Mouse (Mus musculus) T-helper 17 cell (primary cell): Measurements from ENCODE around the gene Ahr.

Source experiments
- in situ Hi-C, 2 experiments: fragments of 300-600 bp; cut with MboI, MseI; formaldehyde crosslinking; loops; 1 replicate in 1 of 2; 2 replicates in 1 of 2; pipeline ENCODE4 v1.15.1; 2025; ENCODE audit warnings: high pct_unique_total_duplicates in 2 of 2

The Ahr gene

GRCm38 (mm10) chr12:35506383-35506782 lies 28.5 kb downstream of the Ahr start:
- in situ Hi-C loops: loop anchor here in 1 of 2 experiments (25.0 kb wide), 1 partner anchor 331 kb away; no protein-coding TSS in a partner anchor

GRCm38 (mm10) chr12:35504081-35504480 lies 30.8 kb downstream of the Ahr start:
- in situ Hi-C loops: loop anchor here in 1 of 2 experiments (25.0 kb wide), 1 partner anchor 333 kb away; no protein-coding TSS in a partner anchor

GRCm38 (mm10) chr12:35503586-35503985 lies 31.3 kb downstream of the Ahr start:
- in situ Hi-C loops: loop anchor here in 1 of 2 experiments (25.0 kb wide), 1 partner anchor 334 kb away; no protein-coding TSS in a partner anchor

GRCm38 (mm10) chr12:35501476-35501875 lies 33.4 kb downstream of the Ahr start:
- in situ Hi-C loops: loop anchor here in 1 of 2 experiments (25.0 kb wide), 1 partner anchor 336 kb away; no protein-coding TSS in a partner anchor

DNA sequence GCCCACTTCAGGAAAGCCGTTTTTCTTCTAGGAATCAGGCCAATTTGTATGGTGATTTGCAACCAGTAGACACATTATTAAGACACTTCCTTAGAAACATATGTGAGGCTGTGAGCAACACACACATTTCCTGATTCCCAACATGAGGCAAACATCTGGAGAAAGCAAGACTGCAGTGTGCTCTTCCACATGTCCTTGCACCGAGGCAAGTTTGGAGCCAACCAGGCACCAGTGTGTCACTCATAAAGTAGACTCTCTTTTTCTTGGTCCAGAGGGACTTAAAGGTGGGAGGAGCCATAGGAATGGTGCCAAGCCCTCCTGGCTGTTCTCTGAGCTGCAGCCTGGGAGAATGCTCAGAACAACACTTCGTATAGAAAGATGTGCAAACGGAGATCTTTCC lies 39.6 kb downstream of the Ahr start:
- in situ Hi-C loops: loop anchor here in 1 of 2 experiments (25.0 kb wide), 1 partner anchor 508 kb away; the partner anchor contains the start of gene Prps1l1

DNA sequence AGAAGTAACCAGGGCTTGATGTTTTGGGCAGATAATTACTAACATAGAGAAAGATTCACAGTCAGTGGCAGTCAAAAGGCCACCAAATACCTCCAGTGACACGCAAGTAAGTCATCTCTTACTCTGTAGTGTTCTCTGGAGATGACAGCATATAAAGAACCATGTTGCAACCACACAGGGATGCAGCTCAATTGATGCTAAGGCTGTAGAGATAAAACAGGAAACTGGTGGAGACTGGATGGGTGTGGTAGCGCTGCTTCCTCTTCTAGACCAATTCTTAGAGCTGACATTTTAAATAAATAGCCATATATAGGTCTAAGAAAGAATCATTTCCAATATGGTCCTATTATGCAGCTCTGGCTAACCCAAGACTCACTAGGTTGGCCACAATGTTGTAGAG lies 54.1 kb downstream of the Ahr start:
- in situ Hi-C loops: loop anchor here in 1 of 2 experiments (25.0 kb wide), 1 partner anchor 493 kb away; the partner anchor contains the start of gene Prps1l1

DNA sequence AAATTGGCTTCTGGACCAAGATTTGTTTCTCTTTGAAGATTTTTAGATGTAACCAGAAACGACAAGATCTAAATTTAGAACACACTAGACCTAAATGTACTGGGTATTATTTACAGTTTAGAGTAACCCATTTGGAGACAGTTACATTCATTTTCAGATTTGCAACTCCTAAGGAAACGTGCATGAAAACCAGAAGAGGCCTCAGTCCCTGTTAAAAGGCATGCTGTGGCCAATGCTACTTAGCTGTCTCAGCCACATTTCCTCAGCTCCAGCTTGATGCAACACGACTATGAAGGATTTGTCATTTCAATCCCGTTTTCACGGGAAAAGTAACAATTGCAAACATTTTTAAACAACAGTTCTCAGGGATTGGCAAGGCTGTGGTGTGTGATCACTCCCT lies 55.9 kb downstream of the Ahr start:
- in situ Hi-C loops: loop anchor here in 1 of 2 experiments (25.0 kb wide), 1 partner anchor 492 kb away; the partner anchor contains the start of gene Prps1l1

DNA sequence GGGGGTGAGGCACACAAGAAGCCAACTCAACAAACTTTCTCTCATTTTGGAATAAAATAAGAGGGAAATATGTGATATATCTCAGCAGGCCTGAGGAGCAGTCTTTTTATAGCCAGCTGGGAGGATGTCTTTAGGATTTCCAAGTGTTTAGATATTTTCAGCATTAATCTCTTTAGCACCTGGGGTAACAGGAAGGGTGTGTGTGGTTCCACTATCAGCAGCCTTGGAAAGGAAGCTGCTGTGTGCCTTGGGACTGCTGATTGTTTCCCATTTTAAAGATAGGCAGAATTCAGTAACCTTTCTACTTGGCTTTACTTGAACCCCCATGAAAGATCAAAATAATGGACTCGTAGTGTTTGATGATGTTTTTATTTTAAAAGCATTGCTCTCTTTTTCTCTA lies 71.4 kb downstream of the Ahr start:
- in situ Hi-C loops: no loop called here

DNA sequence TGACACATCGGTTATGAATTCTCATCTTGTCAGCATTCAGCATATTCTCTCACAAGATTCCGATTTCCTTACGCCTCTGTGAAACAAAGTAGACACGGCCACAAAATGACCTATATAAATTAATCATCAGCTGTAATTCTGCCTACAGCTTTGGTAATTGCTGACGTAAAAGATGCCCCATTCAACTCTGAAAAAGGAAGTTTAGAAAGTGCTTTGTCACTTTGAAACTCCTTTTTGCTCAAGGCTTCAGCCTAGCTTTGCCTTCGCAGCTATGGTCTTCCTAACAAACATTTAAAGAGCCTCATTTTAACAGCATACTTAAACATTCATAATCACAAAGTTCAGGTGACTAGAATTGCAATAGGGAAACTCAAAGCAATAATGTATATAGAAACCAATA lies 72.2 kb downstream of the Ahr start:
- in situ Hi-C loops: no loop called here

DNA sequence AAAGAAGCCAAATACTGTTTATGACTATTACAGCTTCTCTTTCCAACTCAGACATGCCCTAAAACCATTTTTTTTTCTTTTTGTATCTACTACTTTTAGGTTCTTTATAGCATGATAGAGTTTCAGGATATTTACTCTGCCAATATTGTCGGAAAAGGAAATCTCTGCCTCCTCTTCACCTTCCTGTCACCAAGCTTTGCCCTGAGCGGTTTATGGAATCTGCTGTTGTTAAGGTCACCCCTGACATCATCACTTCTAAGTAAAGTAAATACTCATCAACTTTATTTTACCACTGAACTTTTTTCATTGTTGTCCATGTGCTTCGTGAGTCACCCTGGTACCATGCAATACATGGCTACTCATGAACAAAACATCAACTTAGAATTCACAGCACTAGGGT lies 75.2 kb downstream of the Ahr start:
- in situ Hi-C loops: no loop called here
